Mouse (Mus musculus) liver, adult 2 months (tissue): ENCODE results near the gene Olfr1023.

Experiments used
- CTCF ChIP-seq: fragments of 200-500 bp; IDR thresholded peaks from 2 replicates; pipeline ENCODE4 v1.5.1; 2011; ENCODE audit warnings: low read depth, low read length, control low read depth
- POLR2A ChIP-seq: fragments of 200-500 bp; IDR thresholded peaks from 2 replicates; pipeline ENCODE4 v1.6.1; 2011; ENCODE audit warnings: low read length, control low read depth; ENCODE audit not compliant: insufficient read depth; ENCODE audit errors: extremely low read depth

DNA sequence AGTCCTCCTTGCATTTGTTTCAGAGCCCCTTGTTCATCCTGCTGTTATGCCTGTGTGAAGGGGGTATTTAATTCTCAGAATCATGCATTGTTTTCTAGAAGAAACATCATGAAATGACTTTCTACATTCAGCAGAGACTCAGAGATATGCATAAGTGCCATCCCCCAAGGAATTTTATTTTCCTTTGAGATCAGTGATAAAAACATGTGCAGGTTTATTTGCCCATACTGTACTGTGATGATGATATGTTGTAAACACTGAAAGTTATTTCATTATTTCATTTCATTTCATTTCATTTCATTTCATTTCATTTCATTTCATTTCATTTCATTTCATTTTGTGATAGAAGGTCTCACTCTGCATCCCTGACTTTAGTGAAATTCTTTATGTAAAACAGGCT, 40.1 kb upstream of the Olfr1023 start, which contains the start of gene Olfr1019:
- no peak for TF ChIP-seq CTCF
- TF ChIP-seq POLR2A: no peak
